Comparison of ENCODE assay signal across 9 mouse cellular contexts in the genomic region with DNA sequence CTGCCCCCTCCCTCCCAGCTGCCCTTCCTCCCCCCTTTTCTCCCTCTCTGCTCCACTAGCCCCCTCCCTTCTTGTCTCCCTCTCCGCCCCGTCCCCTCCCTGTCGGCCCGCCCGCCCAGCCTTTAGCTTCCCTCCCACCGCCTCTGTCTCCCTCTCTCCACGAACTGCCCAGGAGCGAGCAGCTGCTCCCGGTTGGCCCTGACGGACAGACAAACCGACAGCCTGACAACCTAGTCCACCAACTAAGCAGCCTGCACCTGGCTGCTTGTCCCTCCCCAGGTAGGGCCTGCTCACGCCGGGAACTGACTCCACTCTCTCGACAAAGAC. TPM values are rescaled to one million over a fixed set of nuclear protein-coding genes. Genes with fewer than 3 reads are reported as not detected.
DNase-seq lines count a peak whose midpoint lies in the region; ATAC-seq and TF ChIP-seq lines count a peak whose summit lies in the region.
"Had no signal": no experiment of that assay in that cellular context is flagged by ENCODE, and none has a peak within 500 bp of the region (broad histone marks: within the 10 kb centered on the region; RNA-seq: fewer than 3 reads in every experiment).

A gene (plus strand): TSS at position 119 of the 327 bp plus-strand sequence.

- H3K4me1 ChIP-seq in kidney, embryonic 16.5 days (ENCODE audit: insufficient read depth, low read length): peaks cover 5% of the 10 kb centered on the region; the same call in 1 of the 2 replicates
- H3K4me1 ChIP-seq in cortical plate, adult 2 months (ENCODE audit: control insufficient read depth, insufficient read depth, low read length): no peaks in the 10 kb centered on the region; the same call in 1 of the 2 replicates
- no peaks in the 10 kb centered on the region for H3K4me1 ChIP-seq in heart, embryonic 11.5 days (ENCODE audit: control insufficient read depth, insufficient read depth, low read length)

- TF ChIP-seq CTCF in cortical plate, adult 2 months (IDR thresholded peaks at IDR 0.05; ENCODE audit: extremely low read depth, insufficient read depth, low read length): no peak

- H3K4me3 ChIP-seq in kidney, embryonic 16.5 days (ENCODE audit: low read length): peak within 1 kb of the TSS; percentile 44
- H3K4me3 ChIP-seq in cortical plate, adult 2 months (ENCODE audit: insufficient read depth, low read length): 0 out of 2 replicates have a peak within 1 kb of the TSS, but pooled peaks have one; percentile 10
- H3K4me3 ChIP-seq in heart, embryonic 11.5 days (ENCODE audit: low read depth, low read length): peak within 1 kb of the TSS; percentile 36

- no peak for TF ChIP-seq POLR2A in cortical plate, adult 2 months (IDR thresholded peaks at IDR 0.05; ENCODE audit: extremely low read depth, insufficient read depth, low read length)

- peak within 1 kb of the TSS; percentile 61 for H3K27ac ChIP-seq in kidney, embryonic 16.5 days (ENCODE audit: low read length)
- no peak within 1 kb of the TSS for H3K27ac ChIP-seq in cortical plate, adult 2 months (ENCODE audit: insufficient read depth, low read length)
- H3K27ac ChIP-seq in heart, embryonic 11.5 days (ENCODE audit: low read depth, low read length): peak within 1 kb of the TSS; percentile 73
- H3K27ac ChIP-seq: macrophage had no signal

- no peak for DNase-seq in kidney, adult 9 months
- DNase-seq in kidney, postnatal 4 days: peak; percentile 55 to 63
- DNase-seq in lung, postnatal 10 days: peak; percentile 59
- DNase-seq in MN1 (ENCODE audit: low spot score): no peak
- no peak for DNase-seq in spleen, postnatal 36 days (ENCODE audit: low spot score in 2 of 2)

- WGBS in kidney, embryonic 16.5 days: 34% methylated on average over 6 of the region's 14 CpGs
- 28% methylated on average over 8 of the region's 14 CpGs for WGBS in heart, embryonic 11.5 days (ENCODE audit: insufficient replicate concordance)

- H3K9ac ChIP-seq in kidney, embryonic 16.5 days (replicated peaks; ENCODE audit: low read length): peak within 1 kb of the TSS; percentile 64
- peak within 1 kb of the TSS; percentile 40 for H3K9ac ChIP-seq in heart, embryonic 11.5 days (ENCODE audit: low read depth, low read length)

- H3K4me2 ChIP-seq in kidney, embryonic 16.5 days (replicated peaks; ENCODE audit: low read depth, low read length): peak within 1 kb of the TSS; percentile 48
- peak within 1 kb of the TSS; percentile 56 for H3K4me2 ChIP-seq in heart, embryonic 11.5 days

- H3K36me3 ChIP-seq in kidney, embryonic 16.5 days (ENCODE audit: insufficient read depth, low read length): no peaks in the 10 kb centered on the region
- no peaks in the 10 kb centered on the region for H3K36me3 ChIP-seq in heart, embryonic 11.5 days (ENCODE audit: control insufficient read depth, insufficient read depth, low read length)

- no peaks in the 10 kb centered on the region for H3K9me3 ChIP-seq in kidney, embryonic 16.5 days (ENCODE audit: low read length)
- no peaks in the 10 kb centered on the region for H3K9me3 ChIP-seq in heart, embryonic 11.5 days (replicated peaks; ENCODE audit: control insufficient read depth, low read length)

- peak; percentile 60; the same call in 1 of the 2 replicates for ATAC-seq in kidney, embryonic 16.5 days (ENCODE audit: low FRiP score, low TSS enrichment)
- ATAC-seq in heart, embryonic 11.5 days (replicated peaks; ENCODE audit: insufficient number of reproducible peaks, low FRiP score, low TSS enrichment): 0 out of 2 replicates have a peak, but pooled peaks have one; percentile 66

- peaks cover 11% of the 10 kb centered on the region for H3K27me3 ChIP-seq in kidney, embryonic 16.5 days (ENCODE audit: insufficient read depth, low read length)
- peaks cover 27% of the 10 kb centered on the region for H3K27me3 ChIP-seq in heart, embryonic 11.5 days (ENCODE audit: control insufficient read depth, insufficient read depth, low read length)

RNA-seq across cellular contexts. Expression of the gene that starts here (rescaled TPM):
- 98.7 and 109 TPM in 2 replicates for polyA plus RNA-seq in kidney, embryonic 16.5 days (2015; fragmentation: Nextera tagmentation; extraction: Ambion mirVana)
- 16.3 and 16.6 TPM in 2 replicates for polyA plus RNA-seq in cortical plate, adult 2 months (2012; rRNA removed)
- polyA plus RNA-seq in heart, embryonic 11.5 days (2014; fragmentation: Nextera tagmentation; extraction: Ambion mirVana): 59.2 and 68.0 TPM in 2 replicates

Comparison
In these comparisons a context has a peak if more than half of its experiments do, and no peak if none do; other contexts are left out.
1. DNase-seq: peak in kidney, postnatal 4 days (2 of 2) and lung, postnatal 10 days (single experiment); none in kidney, adult 9 months (single experiment), MN1 (single experiment) and spleen, postnatal 36 days (0 of 2).
2. Peak in every context shown above with its lines, with median percentiles within 50 percentile points of each other: H3K4me3 ChIP-seq.